Mouse (Mus musculus) limb, embryonic 13.5 days (tissue): Measurements from ENCODE around the gene Lexm. TPM values are rescaled to one million over a fixed set of nuclear protein-coding genes. Genes with fewer than 3 reads are reported as not detected.

Experiments used
- ATAC-seq: fragments of 200-750 bp; cut with Nextera tagmentation; 2 replicates; pipeline ENCODE4 v1.8.0; 2017; ENCODE audit warnings: low read depth, moderate number of reproducible peaks, moderate TSS enrichment; ENCODE audit not compliant: low FRiP score
- H3K27ac ChIP-seq: fragments of 300-500 bp; sonication (generic); 2 replicates; pipeline ENCODE4 v1.5.1; 2015; ENCODE audit warnings: inconsistent platforms, mild to moderate bottlenecking, moderate library complexity
- H3K27me3 ChIP-seq: fragments of 300-500 bp; sonication (generic); 2 replicates; pipeline ENCODE4 v1.6.1; 2015; ENCODE audit warnings: mild to moderate bottlenecking, inconsistent platforms
- H3K36me3 ChIP-seq: fragments of 300-500 bp; sonication (generic); 2 replicates; pipeline ENCODE4 v1.6.1; 2015; ENCODE audit warnings: inconsistent platforms, mild to moderate bottlenecking, moderate library complexity
- H3K4me1 ChIP-seq: fragments of 300-500 bp; sonication (generic); 2 replicates; pipeline ENCODE4 v1.6.1; 2015; ENCODE audit warnings: inconsistent platforms
- H3K4me2 ChIP-seq: fragments of 300-500 bp; sonication (generic); replicated peaks from 2 replicates; pipeline ENCODE4 v1.6.1; 2015; ENCODE audit warnings: inconsistent platforms, mild to moderate bottlenecking, moderate library complexity
- H3K4me3 ChIP-seq: fragments of 300-500 bp; sonication (generic); 2 replicates; pipeline ENCODE4 v1.5.1; 2015; ENCODE audit warnings: moderate library complexity, mild to moderate bottlenecking, inconsistent platforms
- H3K9ac ChIP-seq: fragments of 300-500 bp; sonication (generic); 2 replicates; pipeline ENCODE4 v1.6.1; 2015; ENCODE audit warnings: mild to moderate bottlenecking, inconsistent platforms
- H3K9me3 ChIP-seq: fragments of 300-500 bp; sonication (generic); 2 replicates; pipeline ENCODE4 v1.6.1; 2016; ENCODE audit warnings: inconsistent platforms
- WGBS: fragments of 180-500 bp; shearing (Covaris S2); methylation state at CpG from one replicate; pipeline ENCODE4 v1.1.7; 2015; 5-methylcytosine and 5-hydroxymethylcytosine counted together
- polyA plus RNA-seq: library from polyadenylated mRNA; unstranded; fragments of >200 nt; fragmentation: Nextera tagmentation; extraction: Ambion mirVana; gene quantifications from 2 replicates; pipeline ENCODE4 v1.2.1, GENCODE M21; 2015

Lexm gene
- polyA plus RNA-seq, 1 experiment from 2014 or later, result 0.11 TPM

DNA sequence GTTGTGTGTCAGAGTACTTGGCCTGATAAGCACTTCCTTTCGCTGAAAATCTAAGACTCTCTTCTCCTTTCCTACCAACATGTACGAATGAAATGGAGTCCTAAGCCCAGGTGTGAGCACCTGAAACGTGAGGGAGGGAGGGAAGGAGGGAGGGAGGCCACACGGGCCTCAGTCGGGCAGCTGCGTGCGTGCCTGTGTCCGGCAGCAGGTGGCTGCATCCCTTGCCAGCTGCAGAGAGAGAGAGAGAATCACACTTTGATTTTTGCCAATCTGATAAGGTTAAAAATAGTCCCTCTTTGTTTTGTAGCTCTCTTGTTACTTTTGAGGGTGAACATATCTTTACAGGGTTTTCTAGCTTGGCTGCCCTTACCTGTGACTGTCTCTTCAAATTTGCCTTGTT is 42.0 kb downstream of the Lexm start:
- Histone ChIP-seq H3K9ac (no peak overlapping the region), H3K4me3 (no peak overlapping the region), H3K27ac (no peak overlapping the region), H3K9me3 (no peaks in the 10 kb centered on the region), H3K36me3 (peaks cover 98% of the 10 kb centered on the region), H3K4me2 (no peak overlapping the region), H3K4me1 (no peaks in the 10 kb centered on the region), H3K27me3 (no peaks in the 10 kb centered on the region)
- 90% methylated on average over 8 of the region's 8 CpGs for WGBS
- ATAC-seq, result no peak

DNA sequence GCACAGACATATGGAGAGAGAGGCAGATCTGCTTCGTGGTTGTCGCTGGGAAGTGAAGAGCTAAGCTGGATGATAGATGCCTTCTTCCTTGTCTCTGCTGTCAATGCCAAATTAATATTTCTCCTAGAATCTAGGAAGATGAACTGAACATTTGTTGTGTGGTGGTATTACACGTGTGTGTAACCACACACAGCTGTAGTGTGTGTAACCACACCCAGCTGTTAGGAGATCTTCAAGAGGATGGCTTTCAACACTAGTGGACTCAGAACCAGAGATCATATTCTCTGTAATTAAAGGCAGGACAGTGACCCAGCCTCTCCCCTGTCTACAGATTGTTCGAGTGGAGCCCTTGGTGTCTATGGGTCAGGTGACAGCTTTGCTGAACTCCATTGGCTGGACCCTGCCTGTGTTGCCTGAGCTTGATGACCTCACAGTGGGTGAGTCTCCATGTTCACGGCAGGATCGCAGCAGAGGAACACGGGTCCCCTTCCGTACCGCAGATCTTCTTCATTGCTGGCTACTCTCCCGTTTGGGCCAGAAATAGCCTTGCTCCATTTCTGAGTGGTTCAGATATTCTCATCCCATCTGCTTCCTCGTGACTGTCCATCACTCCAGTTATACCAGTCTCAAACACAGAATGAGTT is 45.8 kb downstream of the Lexm start:
- WGBS, result 88% methylated on average over 11 of the region's 11 CpGs

GRCm38 (mm10) chr4:106569680-106570079 is 47.4 kb downstream of the Lexm start:
- H3K36me3 ChIP-seq, result peaks cover 94% of the 10 kb centered on the region

More for the DNA sequence above, 45.8 kb downstream of the Lexm start:
- no peak for ATAC-seq
- H3K9ac ChIP-seq, result no peak overlapping the region
- no peaks in the 10 kb centered on the region for H3K27me3 ChIP-seq
- H3K9me3 ChIP-seq, result no peaks in the 10 kb centered on the region
- H3K27ac ChIP-seq, result no peak overlapping the region
- no peaks in the 10 kb centered on the region for H3K4me1 ChIP-seq
- H3K36me3 ChIP-seq, result peaks cover 94% of the 10 kb centered on the region
- no peak overlapping the region for H3K4me3 ChIP-seq
- no peak overlapping the region for H3K4me2 ChIP-seq

DNA sequence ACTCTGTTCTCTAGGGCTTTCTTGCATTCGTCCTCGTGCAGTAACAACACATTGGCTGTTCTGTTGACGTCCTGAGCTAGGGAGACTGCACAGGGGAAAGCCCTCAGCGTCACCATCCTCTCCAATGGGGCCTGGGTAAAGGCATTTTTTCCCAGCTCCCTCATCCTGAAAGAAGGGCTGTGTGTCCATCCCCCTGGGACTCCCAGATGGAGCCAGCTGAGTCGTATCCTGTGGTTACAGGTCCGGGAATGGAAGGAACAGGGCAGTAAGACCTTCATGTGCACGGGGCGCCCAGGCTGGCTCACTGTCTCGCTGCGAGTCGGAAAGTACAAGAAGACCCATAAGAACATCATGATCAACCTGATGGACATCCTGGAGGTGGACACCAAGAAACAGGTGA is 52.9 kb downstream of the Lexm start:
- no peak for ATAC-seq
- Histone ChIP-seq H3K4me1 (peaks cover 32% of the 10 kb centered on the region), H3K9ac (no peak overlapping the region), H3K9me3 (no peaks in the 10 kb centered on the region), H3K36me3 (peaks cover 47% of the 10 kb centered on the region), H3K4me3 (no peak overlapping the region), H3K27me3 (no peaks in the 10 kb centered on the region), H3K4me2 (no peak overlapping the region), H3K27ac (no peak overlapping the region)
- 88% methylated on average over 11 of the region's 11 CpGs for WGBS

More at GRCm38 (mm10) chr4:106569680-106570079, 47.4 kb downstream of the Lexm start:
- no peak overlapping the region for H3K4me2 ChIP-seq
- H3K27ac ChIP-seq, result no peak overlapping the region
- no peaks in the 10 kb centered on the region for H3K27me3 ChIP-seq
- H3K4me3 ChIP-seq, result no peak overlapping the region
- H3K9ac ChIP-seq, result no peak overlapping the region
- no peaks in the 10 kb centered on the region for H3K4me1 ChIP-seq
- ATAC-seq, result no peak
- no peaks in the 10 kb centered on the region for H3K9me3 ChIP-seq
- WGBS, result 91% methylated on average over 4 of the region's 4 CpGs

GRCm38 (mm10) chr4:106562837-106563790 is 53.9 kb downstream of the Lexm start:
- Histone ChIP-seq H3K27ac (no peak overlapping the region), H3K27me3 (no peaks in the 10 kb centered on the region), H3K4me1 (peaks cover 32% of the 10 kb centered on the region), H3K4me3 (peak overlapping the region; percentile 90), H3K9ac (peak overlapping the region; percentile 83), H3K9me3 (no peaks in the 10 kb centered on the region), H3K4me2 (peak overlapping the region; percentile 92), H3K36me3 (peaks cover 42% of the 10 kb centered on the region)
- 63% methylated on average over 9 of the region's 9 CpGs for WGBS
- ATAC-seq, result no peak

GRCm38 (mm10) chr4:106562006-106562405 is 55.0 kb downstream of the Lexm start:
- Histone ChIP-seq H3K27me3 (no peaks in the 10 kb centered on the region), H3K4me2 (peak overlapping the region; percentile 92), H3K36me3 (peaks cover 31% of the 10 kb centered on the region), H3K4me1 (peaks cover 32% of the 10 kb centered on the region), H3K4me3 (peak overlapping the region; percentile 90), H3K9me3 (no peaks in the 10 kb centered on the region), H3K27ac (no peak overlapping the region), H3K9ac (peak overlapping the region; percentile 83)
- WGBS, result 18% methylated on average over 6 of the region's 6 CpGs
- ATAC-seq, result no peak

- no peaks in the 10 kb centered on the region for H3K9me3 ChIP-seq
- H3K4me2 ChIP-seq, result peak within 1 kb of the TSS; percentile 92
- H3K27me3 ChIP-seq, result no peaks in the 10 kb centered on the region
- peaks cover 23% of the 10 kb centered on the region for H3K36me3 ChIP-seq
- H3K9ac ChIP-seq, result peak within 1 kb of the TSS; percentile 83
- peaks cover 32% of the 10 kb centered on the region for H3K4me1 ChIP-seq
- ATAC-seq, result peak; percentile 98
- under 1% methylated on average over 83 of the region's 89 CpGs for WGBS
- H3K27ac ChIP-seq, result peak within 1 kb of the TSS; percentile 86
- peak within 1 kb of the TSS; percentile 90 for H3K4me3 ChIP-seq
Measured at GRCm38 (mm10) chr4:106560846-106561781, 55.9 kb downstream of the Lexm start, which contains the start of gene Dhcr24. Gene Dhcr24 (plus strand): TSS chr4:106561038.

- H3K4me1 ChIP-seq, result peaks cover 32% of the 10 kb centered on the region
- no peak overlapping the region for H3K27ac ChIP-seq
- no peaks in the 10 kb centered on the region for H3K9me3 ChIP-seq
- ATAC-seq, result no peak
- peak overlapping the region; percentile 20; the same call in 1 of the 2 replicates for H3K9ac ChIP-seq
- peak overlapping the region; percentile 92 for H3K4me2 ChIP-seq
- H3K27me3 ChIP-seq, result no peaks in the 10 kb centered on the region
- peak overlapping the region; percentile 90 for H3K4me3 ChIP-seq
- WGBS, result 2% methylated on average over 19 of the region's 20 CpGs
- peaks cover 15% of the 10 kb centered on the region for H3K36me3 ChIP-seq
Measured at GRCm38 (mm10) chr4:106560213-106560845, 56.7 kb downstream of the Lexm start.

DNA sequence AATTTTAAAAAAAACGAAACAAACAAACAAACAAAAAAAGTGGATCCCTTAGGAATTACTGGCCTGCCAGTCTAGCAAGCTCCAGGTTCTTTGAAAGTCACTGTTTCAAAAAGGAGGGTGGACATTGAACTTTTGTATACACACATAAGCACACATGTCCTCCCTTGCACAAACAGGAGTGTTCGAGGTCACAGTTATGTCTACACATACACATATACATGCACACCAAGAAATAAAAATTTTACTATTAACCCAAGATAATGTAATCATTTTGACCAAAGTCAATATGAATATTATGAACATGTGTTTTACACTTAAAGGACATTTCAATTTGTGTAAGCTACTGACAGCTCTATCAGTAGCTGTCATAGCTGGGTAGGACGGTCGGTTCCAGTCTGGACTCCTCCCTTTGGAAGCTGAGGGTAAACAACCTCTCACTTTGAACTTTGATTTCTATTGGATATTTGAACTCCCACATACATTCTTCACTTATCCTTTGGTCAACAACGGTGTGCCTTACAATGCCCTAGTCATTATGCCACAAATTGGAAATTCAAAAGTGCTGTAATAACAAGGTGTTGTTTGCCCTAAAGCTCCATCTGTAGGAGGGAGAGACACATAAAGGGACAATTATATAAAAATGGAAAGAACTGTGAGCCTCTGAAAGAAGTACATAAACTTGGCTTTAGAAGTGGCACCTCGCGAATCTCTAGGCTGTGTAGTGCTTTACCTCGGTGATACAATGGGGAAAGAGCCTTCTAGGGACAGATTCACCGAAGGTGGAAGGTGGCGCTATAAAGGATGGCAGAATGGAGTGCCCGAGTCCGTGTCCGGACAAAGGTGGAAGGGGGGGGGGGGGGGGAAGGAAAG is 57.5 kb downstream of the Lexm start:
- no peak for ATAC-seq
- 33% methylated on average over 13 of the region's 13 CpGs for WGBS
- Histone ChIP-seq H3K9me3 (no peaks in the 10 kb centered on the region), H3K36me3 (peaks cover 7% of the 10 kb centered on the region), H3K9ac (no peak overlapping the region), H3K4me3 (peak overlapping the region; percentile 90), H3K4me2 (peak overlapping the region; percentile 92), H3K27ac (no peak overlapping the region), H3K27me3 (no peaks in the 10 kb centered on the region), H3K4me1 (peaks cover 32% of the 10 kb centered on the region)

- H3K4me3 ChIP-seq, result no peak overlapping the region
- H3K27me3 ChIP-seq, result no peaks in the 10 kb centered on the region
- H3K27ac ChIP-seq, result no peak overlapping the region
- H3K9me3 ChIP-seq, result no peaks in the 10 kb centered on the region
- ATAC-seq, result no peak
- no CpG with 5 or more reads among the region's 1 CpGs for WGBS
- H3K9ac ChIP-seq, result no peak overlapping the region
- no peaks in the 10 kb centered on the region for H3K36me3 ChIP-seq
- peaks cover 20% of the 10 kb centered on the region for H3K4me1 ChIP-seq
- H3K4me2 ChIP-seq, result no peak overlapping the region
Measured at GRCm38 (mm10) chr4:106557978-106558377, 59.1 kb downstream of the Lexm start.
